Mouse (Mus musculus) heart, adult 2 months (tissue): ENCODE data around the gene Atp5f1.

Experiments
- CTCF ChIP-seq: fragments of 200-600 bp; IDR thresholded peaks from 2 replicates; pipeline ENCODE4 v1.8.1; 2022; ENCODE audit warnings: antibody characterized with exemption, mild to moderate bottlenecking, moderate library complexity
- POLR2A ChIP-seq: fragments of 200-500 bp; IDR thresholded peaks from 2 replicates; pipeline ENCODE4 v1.6.1; 2011; ENCODE audit warnings: mild to moderate bottlenecking, low read depth, low read length, control low read depth; ENCODE audit not compliant: insufficient read depth

- TF ChIP-seq CTCF (no peak), POLR2A (no peak)
Measured at GRCm38 (mm10) chr3:105973411-105973810, 13.5 kb upstream of the Atp5f1 start, which contains the start of gene Ovgp1.
